Mouse (Mus musculus): ENCODE results near the gene Zfp334. TPM values are rescaled to one million over a fixed set of nuclear protein-coding genes. Genes with fewer than 3 reads are reported as not detected.

The Zfp334 gene
- polyA plus RNA-seq, 1 experiment from 2014 or later: 13.9 TPM

Other genes with a start within 250 kb of the Zfp334 start
- 0.74 and 1.2 TPM in 2 replicates for gene Cdh22, start 153.4 kb downstream of the Zfp334 start, polyA plus RNA-seq (2014; fragmentation: Nextera tagmentation; extraction: Ambion mirVana)
- 35.4 and 54.1 TPM in 2 replicates for gene Slc35c2, start 100.4 kb downstream of the Zfp334 start, polyA plus RNA-seq (2014; fragmentation: Nextera tagmentation; extraction: Ambion mirVana)
- gene Elmo2, start 61.8 kb downstream of the Zfp334 start, polyA plus RNA-seq (2014; fragmentation: Nextera tagmentation; extraction: Ambion mirVana): 56.9 and 84.1 TPM in 2 replicates
- gene Zfp663, start 19.5 kb downstream of the Zfp334 start, polyA plus RNA-seq (2014; fragmentation: Nextera tagmentation; extraction: Ambion mirVana): 0.67 and 0.88 TPM in 2 replicates
- gene Ocstamp, start 12.1 kb upstream of the Zfp334 start, polyA plus RNA-seq (2014; fragmentation: Nextera tagmentation; extraction: Ambion mirVana): 0.07 and 0.09 TPM in 2 replicates
- gene Slc13a3, start 85.0 kb upstream of the Zfp334 start, polyA plus RNA-seq (2014; fragmentation: Nextera tagmentation; extraction: Ambion mirVana): 0.24 and 0.42 TPM in 2 replicates
- gene Trp53rka, start 105.1 kb upstream of the Zfp334 start, polyA plus RNA-seq (2014; fragmentation: Nextera tagmentation; extraction: Ambion mirVana): 27.0 and 42.5 TPM in 2 replicates
- 3.0 and 6.9 TPM in 2 replicates for gene Slc2a10, start 115.5 kb upstream of the Zfp334 start, polyA plus RNA-seq (2014; fragmentation: Nextera tagmentation; extraction: Ambion mirVana)
- gene Eya2, start 206.8 kb upstream of the Zfp334 start, polyA plus RNA-seq (2014; fragmentation: Nextera tagmentation; extraction: Ambion mirVana): 7.0 and 10.4 TPM in 2 replicates

Data from kidney, embryonic 14.5 days (tissue).